Mouse (Mus musculus): Measurements from ENCODE around the gene Gm11037. TPM values are rescaled to one million over a fixed set of nuclear protein-coding genes. Genes with fewer than 3 reads are reported as not detected.

Gm11037 gene
- polyA plus RNA-seq, 1 experiment = not detected

- Histone ChIP-seq H3K27me3 (replicated peaks; ENCODE audit: control insufficient read depth, insufficient read depth, low read length) (no peaks in the 10 kb centered on the region), H3K36me3 (ENCODE audit: control insufficient read depth, insufficient read depth, low read length) (no peaks in the 10 kb centered on the region), H3K4me3 (ENCODE audit: insufficient read depth, low read depth, low read length) (no peak overlapping the region), H3K27ac (ENCODE audit: insufficient read depth, low read depth, low read length) (no peak overlapping the region), H3K4me1 (ENCODE audit: control insufficient read depth, insufficient read depth, low read length) (no peaks in the 10 kb centered on the region)
- WGBS = 85% methylated on average over 1 of the region's 2 CpGs
- DNase-seq = no peak
- no peak for TF ChIP-seq CTCF (conservative IDR thresholded peaks at IDR 0.05; ENCODE audit: insufficient read depth, insufficient read length, low read depth, low read length)
- no peak for TF ChIP-seq POLR2A (IDR thresholded peaks at IDR 0.05; ENCODE audit: low read depth, low read length)
Measured at GRCm38 (mm10) chr2:131118968-131119574, 14.2 kb upstream of the Gm11037 start.

DNA sequence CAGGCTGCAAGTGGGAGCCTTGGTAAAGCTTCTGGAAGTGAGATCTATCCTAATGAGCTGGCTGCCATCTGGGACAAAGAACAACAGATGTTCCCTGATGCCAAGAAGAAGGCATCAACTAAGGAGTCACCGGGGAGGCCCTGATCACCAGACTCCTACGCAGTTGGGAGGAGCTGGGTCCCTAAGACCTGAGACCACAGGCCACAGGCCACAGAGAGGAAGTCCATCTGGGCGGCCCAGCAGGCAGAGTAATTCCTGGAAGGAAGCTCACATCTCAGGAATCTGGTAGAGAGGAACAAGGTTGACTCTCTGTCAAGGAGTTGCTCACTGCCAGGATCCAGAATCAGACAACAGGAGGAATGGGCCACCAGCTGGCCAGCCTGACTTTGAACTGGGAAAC lies 9.1 kb upstream of the Gm11037 start:
- DNase-seq = peak; percentile 64
- H3K27ac ChIP-seq (ENCODE audit: insufficient read depth, low read depth, low read length) = peak overlapping the region; percentile 35

GRCm38 (mm10) chr2:131125157-131125963 lies 7.9 kb upstream of the Gm11037 start:
- no peak for TF ChIP-seq CTCF (conservative IDR thresholded peaks at IDR 0.05; ENCODE audit: insufficient read depth, insufficient read length, low read depth, low read length)
- no peak overlapping the region for H3K4me3 ChIP-seq (ENCODE audit: insufficient read depth, low read depth, low read length)
- no peaks in the 10 kb centered on the region; the same call in 1 of the 2 replicates for H3K4me1 ChIP-seq (ENCODE audit: control insufficient read depth, insufficient read depth, low read length)
- DNase-seq = no peak
- no peak overlapping the region for H3K27ac ChIP-seq (ENCODE audit: insufficient read depth, low read depth, low read length)
- no peaks in the 10 kb centered on the region for H3K36me3 ChIP-seq (ENCODE audit: control insufficient read depth, insufficient read depth, low read length)
- WGBS = 95% methylated on average over 9 of the region's 9 CpGs
- H3K27me3 ChIP-seq (replicated peaks; ENCODE audit: control insufficient read depth, insufficient read depth, low read length) = no peaks in the 10 kb centered on the region

More for the DNA sequence above, 9.1 kb upstream of the Gm11037 start:
- H3K36me3 ChIP-seq (ENCODE audit: control insufficient read depth, insufficient read depth, low read length) = no peaks in the 10 kb centered on the region
- no peaks in the 10 kb centered on the region; the same call in 1 of the 2 replicates for H3K4me1 ChIP-seq (ENCODE audit: control insufficient read depth, insufficient read depth, low read length)
- H3K27me3 ChIP-seq (replicated peaks; ENCODE audit: control insufficient read depth, insufficient read depth, low read length) = no peaks in the 10 kb centered on the region
- H3K4me3 ChIP-seq (ENCODE audit: insufficient read depth, low read depth, low read length) = no peak overlapping the region
- WGBS = 51% methylated on average over 3 of the region's 3 CpGs
- TF ChIP-seq CTCF (conservative IDR thresholded peaks at IDR 0.05; ENCODE audit: insufficient read depth, insufficient read length, low read depth, low read length) (no peak), POLR2A (IDR thresholded peaks at IDR 0.05; ENCODE audit: low read depth, low read length) (no peak)

DNA sequence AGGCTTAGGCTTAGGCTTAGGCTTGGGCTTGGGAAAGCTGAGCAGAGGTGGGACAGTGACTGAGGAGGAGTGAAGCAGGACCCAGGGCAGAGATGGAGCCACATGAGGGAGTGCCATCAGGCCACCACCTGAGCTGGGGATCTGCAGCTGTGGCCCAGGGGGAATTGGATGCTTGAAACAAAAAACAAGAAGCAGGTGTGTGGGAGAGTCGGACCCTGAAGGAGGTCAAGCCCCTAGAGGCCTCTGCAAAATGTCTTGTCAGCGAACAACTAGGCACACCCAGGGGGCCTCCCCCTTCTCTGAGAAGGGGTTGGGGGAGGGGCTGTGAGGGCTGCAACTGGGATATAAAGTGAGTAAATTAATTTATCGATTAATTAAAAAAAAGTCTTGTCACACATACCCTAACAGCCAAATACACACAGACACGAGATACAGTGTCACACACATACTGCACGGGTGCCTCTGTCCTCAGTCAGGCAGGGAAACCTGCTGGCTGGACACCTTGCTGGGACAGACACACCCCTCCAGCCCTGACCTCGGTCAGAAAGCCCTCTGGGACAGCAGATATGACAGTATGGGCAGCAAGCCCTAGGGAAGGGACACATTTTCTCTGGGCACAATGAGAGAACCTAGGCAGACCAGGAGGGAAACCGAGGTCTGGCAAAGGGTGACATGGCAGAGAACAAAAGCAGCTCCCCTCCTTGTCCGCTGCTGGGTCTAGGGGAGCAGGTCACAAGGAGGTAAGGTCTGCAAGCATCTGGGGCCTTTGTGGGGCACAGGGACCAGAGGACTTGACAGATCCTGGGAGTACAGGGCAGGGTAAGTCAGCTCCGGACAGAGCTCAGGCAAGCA lies 7.1 kb upstream of the Gm11037 start:
- no peak for TF ChIP-seq POLR2A (IDR thresholded peaks at IDR 0.05; ENCODE audit: low read depth, low read length)
- no peak for TF ChIP-seq CTCF (conservative IDR thresholded peaks at IDR 0.05; ENCODE audit: insufficient read depth, insufficient read length, low read depth, low read length)
- WGBS = 74% methylated on average over 9 of the region's 9 CpGs
- no peaks in the 10 kb centered on the region for H3K27me3 ChIP-seq (replicated peaks; ENCODE audit: control insufficient read depth, insufficient read depth, low read length)
- no peaks in the 10 kb centered on the region; the same call in 1 of the 2 replicates for H3K4me1 ChIP-seq (ENCODE audit: control insufficient read depth, insufficient read depth, low read length)
- H3K27ac ChIP-seq (ENCODE audit: insufficient read depth, low read depth, low read length) = no peak overlapping the region
- no peak for DNase-seq
- H3K4me3 ChIP-seq (ENCODE audit: insufficient read depth, low read depth, low read length) = no peak overlapping the region
- H3K36me3 ChIP-seq (ENCODE audit: control insufficient read depth, insufficient read depth, low read length) = no peaks in the 10 kb centered on the region

DNA sequence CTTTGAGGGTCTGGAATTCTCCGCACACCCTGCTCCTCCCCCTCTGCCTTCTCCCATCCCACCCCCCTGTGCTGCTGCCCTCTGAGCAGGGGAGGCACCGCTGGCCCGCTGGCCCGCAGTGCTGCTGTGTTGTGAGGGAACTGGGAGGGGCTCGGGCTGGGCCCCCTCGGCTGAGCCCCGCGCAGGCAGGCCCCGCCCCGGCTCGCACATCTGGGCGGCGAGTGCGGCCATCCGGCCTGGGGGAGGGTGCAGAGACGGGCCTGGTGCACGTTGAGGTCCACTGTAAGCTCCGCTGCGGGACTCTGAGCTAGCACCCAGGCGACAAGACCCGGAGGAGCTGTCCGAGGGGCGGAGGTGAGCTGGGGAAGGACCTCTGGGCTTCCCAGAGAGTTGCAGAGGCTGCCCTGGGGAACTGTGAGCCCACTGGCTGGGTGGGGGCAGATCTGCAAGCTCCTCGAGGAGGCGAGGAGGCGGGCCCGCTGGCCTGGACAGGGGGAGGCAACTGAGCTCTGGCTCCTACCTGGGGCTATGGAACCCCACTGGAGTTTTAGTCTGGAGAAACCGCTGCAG lies 6.1 kb upstream of the Gm11037 start, which contains the start of gene Hspa12b:
Gene Hspa12b (plus strand): TSS at position 120 of the 570 bp plus-strand sequence.
- H3K27me3 ChIP-seq (replicated peaks; ENCODE audit: control insufficient read depth, insufficient read depth, low read length) = no peaks in the 10 kb centered on the region
- no peaks in the 10 kb centered on the region for H3K36me3 ChIP-seq (ENCODE audit: control insufficient read depth, insufficient read depth, low read length)
- DNase-seq = peak; percentile 62
- WGBS = 5% methylated on average over 28 of the region's 28 CpGs
- H3K27ac ChIP-seq (ENCODE audit: insufficient read depth, low read depth, low read length) = 0 out of 2 replicates have a peak within 1 kb of the TSS, but pooled peaks have one; percentile 22
- no peaks in the 10 kb centered on the region; the same call in 1 of the 2 replicates for H3K4me1 ChIP-seq (ENCODE audit: control insufficient read depth, insufficient read depth, low read length)
- H3K4me3 ChIP-seq (ENCODE audit: insufficient read depth, low read depth, low read length) = peak within 1 kb of the TSS; percentile 60
- TF ChIP-seq CTCF (conservative IDR thresholded peaks at IDR 0.05; ENCODE audit: insufficient read depth, insufficient read length, low read depth, low read length) = no peak
- no peak for TF ChIP-seq POLR2A (IDR thresholded peaks at IDR 0.05; ENCODE audit: low read depth, low read length)

DNA sequence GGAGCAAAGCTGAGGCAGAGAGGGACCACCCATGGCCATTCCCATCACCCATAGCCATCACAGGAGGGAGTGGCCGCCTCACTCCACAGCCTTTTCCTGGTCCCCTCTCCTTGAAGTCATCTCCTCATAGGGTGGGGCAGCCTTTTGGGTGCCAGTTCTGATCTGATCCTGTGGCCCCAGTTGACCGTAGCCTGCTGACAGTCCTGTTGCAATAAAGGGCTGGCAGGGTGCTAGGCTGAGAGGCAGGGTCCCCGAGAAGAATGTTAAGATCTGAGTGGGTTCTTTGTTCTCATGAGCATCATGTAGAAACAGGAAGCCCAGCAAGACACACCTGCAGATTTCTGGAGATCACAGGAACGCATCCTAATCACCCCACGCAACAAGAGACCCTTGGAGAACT lies 5.1 kb upstream of the Gm11037 start:
- Histone ChIP-seq H3K36me3 (ENCODE audit: control insufficient read depth, insufficient read depth, low read length) (no peaks in the 10 kb centered on the region), H3K4me3 (ENCODE audit: insufficient read depth, low read depth, low read length) (peak overlapping the region; percentile 3), H3K27ac (ENCODE audit: insufficient read depth, low read depth, low read length) (no peak overlapping the region), H3K27me3 (replicated peaks; ENCODE audit: control insufficient read depth, insufficient read depth, low read length) (no peaks in the 10 kb centered on the region), H3K4me1 (ENCODE audit: control insufficient read depth, insufficient read depth, low read length) (no peaks in the 10 kb centered on the region; the same call in 1 of the 2 replicates)
- no peak for TF ChIP-seq CTCF (conservative IDR thresholded peaks at IDR 0.05; ENCODE audit: insufficient read depth, insufficient read length, low read depth, low read length)
- no peak for TF ChIP-seq POLR2A (IDR thresholded peaks at IDR 0.05; ENCODE audit: low read depth, low read length)
- DNase-seq = no peak
- WGBS = 74% methylated on average over 5 of the region's 5 CpGs

Measured in kidney, adult 2 months (tissue).